13 mouse cellular contexts compared by ENCODE assay signal in genomic region chr13:72301841-72302240, GRCm38 (mm10).
DNase-seq lines count a peak whose midpoint lies in the region; ATAC-seq lines count a peak whose summit lies in the region.
"Had no signal": no experiment of that assay in that cellular context is flagged by ENCODE, and none has a peak within 500 bp of the region (broad histone marks: within the 10 kb centered on the region; RNA-seq: fewer than 3 reads in every experiment).

No protein-coding gene starts in this region.

- no peak for DNase-seq in heart, postnatal 4 days
- peak; percentile 11 for DNase-seq in R1 (ENCODE audit: low read depth, low spot score)
- DNase-seq in lung, postnatal 36 days: peak; percentile 35
- no peak for DNase-seq in left cerebral cortex, postnatal 4 days
- no peak for DNase-seq in natural killer cell, adult 2 months (ENCODE audit: low spot score in 2 of 2)
- DNase-seq in thymus, postnatal 10 days (ENCODE audit: low spot score in 2 of 2): no peak
- DNase-seq: embryo, embryonic 11 days; right cerebral cortex, adult 18-20 months had no signal

- H3K4me3 ChIP-seq in heart, embryonic 16.5 days (ENCODE audit: low read length): 0 out of 2 replicates have a peak overlapping the region, but pooled peaks have one; percentile 2
- H3K4me3 ChIP-seq in hindbrain, embryonic 13.5 days: peak overlapping the region; percentile 8; the same call in 1 of the 2 replicates

- ATAC-seq in heart, embryonic 16.5 days (replicated peaks; ENCODE audit: extremely low read depth, insufficient read depth, low FRiP score): no peak
- no peak for ATAC-seq in hindbrain, embryonic 13.5 days (ENCODE audit: low FRiP score)
- ATAC-seq: CD4-positive, CD25-positive, alpha-beta regulatory T cell, adult 4 months had no signal

- H3K9ac ChIP-seq in heart, embryonic 16.5 days (ENCODE audit: low read length): no peak overlapping the region
- H3K9ac ChIP-seq in hindbrain, embryonic 13.5 days: 0 out of 2 replicates have a peak overlapping the region, but pooled peaks have one; percentile 8

- intact Hi-C loops in left cerebral cortex, postnatal 4 days (cut with DNase I): no loop called here

- WGBS in heart, embryonic 16.5 days: 58% methylated on average over 15 of the region's 15 CpGs
- WGBS in hindbrain, embryonic 13.5 days: 46% methylated on average over 15 of the region's 15 CpGs

- peaks cover 10% of the 10 kb centered on the region for H3K27me3 ChIP-seq in heart, embryonic 16.5 days (ENCODE audit: control insufficient read depth, insufficient read depth, low read length)
- peaks cover 39% of the 10 kb centered on the region for H3K27me3 ChIP-seq in hindbrain, embryonic 13.5 days

- no peaks in the 10 kb centered on the region for H3K4me1 ChIP-seq in heart, embryonic 16.5 days (ENCODE audit: control insufficient read depth, insufficient read depth, low read length)
- H3K4me1 ChIP-seq in hindbrain, embryonic 13.5 days (replicated peaks): peaks cover 60% of the 10 kb centered on the region

- H3K4me2 ChIP-seq in heart, embryonic 16.5 days (ENCODE audit: low read depth, low read length): peak overlapping the region; percentile 34
- peak overlapping the region; percentile 41 for H3K4me2 ChIP-seq in hindbrain, embryonic 13.5 days
- H3K4me2 ChIP-seq: heart, embryonic 11.5 days; liver, embryonic 11.5 days had no signal

- no peaks in the 10 kb centered on the region for H3K9me3 ChIP-seq in heart, embryonic 16.5 days (replicated peaks; ENCODE audit: control insufficient read depth, low read length)
- no peaks in the 10 kb centered on the region for H3K9me3 ChIP-seq in hindbrain, embryonic 13.5 days

- H3K36me3 ChIP-seq in heart, embryonic 16.5 days (ENCODE audit: control insufficient read depth, insufficient read depth): no peaks in the 10 kb centered on the region
- H3K36me3 ChIP-seq in hindbrain, embryonic 13.5 days: no peaks in the 10 kb centered on the region

- H3K27ac ChIP-seq in heart, embryonic 16.5 days (ENCODE audit: low read length): no peak overlapping the region
- peak overlapping the region; percentile 62; the same call in 1 of the 2 replicates for H3K27ac ChIP-seq in hindbrain, embryonic 13.5 days

Comparison
In these comparisons a context has a peak if more than half of its experiments do, and no peak if none do; other contexts are left out.
1. DNase-seq: peak in R1 (single experiment) and lung, postnatal 36 days (single experiment); none in heart, postnatal 4 days (single experiment), left cerebral cortex, postnatal 4 days (single experiment), natural killer cell, adult 2 months (0 of 2) and thymus, postnatal 10 days (0 of 2).